Mouse (Mus musculus) liver, embryonic 15.5 days (tissue): Measurements from ENCODE around the gene Acap2. TPM values are rescaled to one million over a fixed set of nuclear protein-coding genes. Genes with fewer than 3 reads are reported as not detected.

ENCODE experiments used
- ATAC-seq: fragments of 200-750 bp; cut with Nextera tagmentation; 2 replicates; pipeline ENCODE4 v1.8.0; 2017; ENCODE audit warnings: moderate number of reproducible peaks, mild to moderate bottlenecking, moderate library complexity; ENCODE audit not compliant: insufficient read depth
- H3K27ac ChIP-seq: fragments of 300-500 bp; sonication (generic); replicated peaks from 2 replicates; pipeline ENCODE4 v1.5.1; 2015; ENCODE audit warnings: mild to moderate bottlenecking, inconsistent platforms
- H3K27me3 ChIP-seq: fragments of 300-500 bp; sonication (generic); 2 replicates; pipeline ENCODE4 v1.6.1; 2015; ENCODE audit warnings: mild to moderate bottlenecking, inconsistent platforms
- H3K36me3 ChIP-seq: fragments of 300-500 bp; sonication (generic); replicated peaks from 2 replicates; pipeline ENCODE4 v1.6.1; 2015; ENCODE audit warnings: moderate library complexity, mild to moderate bottlenecking, inconsistent platforms
- H3K4me1 ChIP-seq: fragments of 300-500 bp; sonication (generic); replicated peaks from 2 replicates; pipeline ENCODE4 v1.6.1; 2015; ENCODE audit warnings: inconsistent platforms
- H3K4me2 ChIP-seq: fragments of 300-500 bp; sonication (generic); 2 replicates; pipeline ENCODE4 v1.6.1; 2015; ENCODE audit warnings: moderate library complexity, mild to moderate bottlenecking, inconsistent platforms
- H3K4me3 ChIP-seq: fragments of 300-500 bp; sonication (generic); replicated peaks from 2 replicates; pipeline ENCODE4 v1.5.1; 2015; ENCODE audit warnings: mild to moderate bottlenecking, inconsistent platforms
- H3K9ac ChIP-seq: fragments of 300-500 bp; sonication (generic); 2 replicates; pipeline ENCODE4 v1.6.1; 2015; ENCODE audit warnings: moderate library complexity, mild to moderate bottlenecking, inconsistent platforms
- H3K9me3 ChIP-seq: fragments of 300-500 bp; sonication (generic); replicated peaks from 2 replicates; pipeline ENCODE4 v1.6.1; 2016; ENCODE audit warnings: inconsistent platforms
- WGBS: fragments of 180-500 bp; shearing (Covaris S2); methylation state at CpG from one replicate; pipeline ENCODE4 v1.1.7; 2015; ENCODE audit warnings: mixed read lengths; ENCODE audit not compliant: insufficient replicate concordance; 5-methylcytosine and 5-hydroxymethylcytosine counted together
- polyA plus RNA-seq: library from polyadenylated mRNA; unstranded; fragments of >200 nt; fragmentation: Nextera tagmentation; extraction: Ambion mirVana; gene quantifications from 2 replicates; pipeline ENCODE4 v1.2.1, GENCODE M21; 2015

The Acap2 gene
- polyA plus RNA-seq, 1 experiment from 2014 or later = 6.2 TPM

GRCm38 (mm10) chr16:31047186-31047898 lies 153.7 kb downstream of the Acap2 start:
- Histone ChIP-seq H3K27ac (no peak overlapping the region), H3K9ac (no peak overlapping the region), H3K27me3 (no peaks in the 10 kb centered on the region), H3K4me2 (no peak overlapping the region), H3K9me3 (no peaks in the 10 kb centered on the region), H3K4me3 (no peak overlapping the region), H3K36me3 (no peaks in the 10 kb centered on the region), H3K4me1 (0 out of 2 replicates have a peak, but pooled peaks cover 6% of the 10 kb centered on the region)
- WGBS = 67% methylated on average over 10 of the region's 10 CpGs
- ATAC-seq = no peak

GRCm38 (mm10) chr16:31046217-31046659 lies 154.8 kb downstream of the Acap2 start:
- H3K9ac ChIP-seq = no peak overlapping the region
- H3K4me3 ChIP-seq = no peak overlapping the region
- no peaks in the 10 kb centered on the region for H3K36me3 ChIP-seq
- no peak for ATAC-seq
- H3K9me3 ChIP-seq = no peaks in the 10 kb centered on the region
- H3K4me2 ChIP-seq = no peak overlapping the region
- no peaks in the 10 kb centered on the region for H3K27me3 ChIP-seq
- 33% methylated on average over 14 of the region's 14 CpGs for WGBS
- H3K27ac ChIP-seq = no peak overlapping the region
- 0 out of 2 replicates have a peak, but pooled peaks cover 6% of the 10 kb centered on the region for H3K4me1 ChIP-seq

GRCm38 (mm10) chr16:31045211-31045610 lies 155.8 kb downstream of the Acap2 start:
- H3K9me3 ChIP-seq = no peaks in the 10 kb centered on the region
- H3K4me3 ChIP-seq = no peak overlapping the region
- 57% methylated on average over 5 of the region's 5 CpGs for WGBS
- no peak overlapping the region for H3K9ac ChIP-seq
- no peak overlapping the region for H3K4me2 ChIP-seq
- H3K27me3 ChIP-seq = no peaks in the 10 kb centered on the region
- no peak overlapping the region for H3K27ac ChIP-seq
- ATAC-seq = no peak
- H3K4me1 ChIP-seq = 0 out of 2 replicates have a peak, but pooled peaks cover 6% of the 10 kb centered on the region
- H3K36me3 ChIP-seq = no peaks in the 10 kb centered on the region

DNA sequence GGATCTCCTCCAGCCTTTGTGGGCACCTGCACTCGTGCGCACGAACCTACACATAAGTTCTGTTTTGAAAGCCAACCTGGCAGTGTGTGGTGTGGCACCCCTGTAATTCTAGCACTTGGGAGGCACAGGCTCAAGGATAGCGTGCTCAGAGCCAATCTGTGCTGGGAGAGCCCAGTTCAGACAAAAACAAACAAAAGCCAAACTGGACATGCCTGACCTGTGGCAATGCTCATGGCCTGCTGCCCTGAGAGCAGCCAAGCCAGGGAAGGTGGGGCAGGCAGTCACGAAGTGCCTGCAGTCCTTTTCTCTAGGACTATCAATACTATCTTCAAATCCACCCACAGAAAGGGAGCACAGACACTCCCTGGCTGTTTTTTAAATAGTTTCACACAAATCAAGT lies 157.9 kb downstream of the Acap2 start:
- 65% methylated on average over 5 of the region's 5 CpGs for WGBS
- Histone ChIP-seq H3K36me3 (no peaks in the 10 kb centered on the region), H3K9me3 (no peaks in the 10 kb centered on the region), H3K27ac (no peak overlapping the region), H3K27me3 (no peaks in the 10 kb centered on the region), H3K4me1 (0 out of 2 replicates have a peak, but pooled peaks cover 6% of the 10 kb centered on the region), H3K9ac (no peak overlapping the region), H3K4me2 (no peak overlapping the region), H3K4me3 (no peak overlapping the region)
- ATAC-seq = no peak

Other genes with a start within 250 kb of the Acap2 start
- gene Xxylt1, start 119.8 kb downstream of the Acap2 start, polyA plus RNA-seq = 1.7 and 1.8 TPM in 2 replicates
- gene Ppp1r2, start 74.0 kb upstream of the Acap2 start, polyA plus RNA-seq = 31.2 and 33.1 TPM in 2 replicates
- gene Apod, start 113.6 kb upstream of the Acap2 start, polyA plus RNA-seq = not detected in 2 replicates
- 71.5 and 84.4 TPM in 2 replicates for gene Bdh1, start 221.0 kb upstream of the Acap2 start, polyA plus RNA-seq